Mouse (Mus musculus): Measurements from ENCODE around the gene Gm21992. TPM values are rescaled to one million over a fixed set of nuclear protein-coding genes. Genes with fewer than 3 reads are reported as not detected.

The Gm21992 gene
- total RNA-seq, 2 experiments from 2014 or later: 9.0 to 11.9 TPM

GRCm38 (mm10) chr19:4694346-4694745, 117.1 kb downstream of the Gm21992 start:
- intact Hi-C loops (cut with DNase I; ENCODE audit: low total_unique reads): no loop called here

More at GRCm38 (mm10) chr19:4694346-4694745, 117.1 kb downstream of the Gm21992 start:
- no peak for DNase-seq

Other genes with a start within 250 kb of the Gm21992 start
- 1 to 10 TPM; 2.3 to 3.2 TPM for gene Lrfn4, start 195.9 kb downstream of the Gm21992 start, total RNA-seq (2021)
- gene Rce1, start 186.0 kb downstream of the Gm21992 start, total RNA-seq (2021): 1 to 10 TPM; 5.8 to 7.1 TPM
- gene Gm960, start 112.9 kb downstream of the Gm21992 start, total RNA-seq (2021): under 1 TPM; 0.12 to 0.71 TPM
- gene Sptbn2, start 100.4 kb downstream of the Gm21992 start, total RNA-seq (2021): under 1 TPM; 0.23 to 0.40 TPM
- 1 to 10 TPM; 2.5 to 3.4 TPM for gene Rbm4b, start 55.1 kb downstream of the Gm21992 start, total RNA-seq (2021)
- gene Rbm4, start 17.7 kb downstream of the Gm21992 start, total RNA-seq (2021): 10 to 100 TPM; 32.3 to 36.9 TPM
- 10 to 100 TPM; 13.6 to 13.9 TPM for gene Rbm14, start within 50 bp of the Gm21992 start, total RNA-seq (2021)
- 10 to 100 TPM; 31.4 to 34.1 TPM for gene Ccs, start 27.7 kb upstream of the Gm21992 start, total RNA-seq (2021)
- not detected for gene Ccdc87, start 27.8 kb upstream of the Gm21992 start, total RNA-seq (2021)
- gene Ctsf, start 43.5 kb upstream of the Gm21992 start, total RNA-seq (2021): 10 to 100 TPM; 29.5 to 38.2 TPM
- gene Actn3, start 66.3 kb upstream of the Gm21992 start, total RNA-seq (2021): 1,000 to 10,000 TPM; 5,946 to 6,289 TPM
- 1 to 10 TPM; 3.3 to 3.7 TPM for gene Zdhhc24, start 67.1 kb upstream of the Gm21992 start, total RNA-seq (2021)
- 1 to 10 TPM; 3.0 to 3.1 TPM for gene Bbs1, start 95.0 kb upstream of the Gm21992 start, total RNA-seq (2021)
- 10 to 100 TPM; 25.8 to 28.4 TPM for gene Dpp3, start 116.7 kb upstream of the Gm21992 start, total RNA-seq (2021)
- under 1 TPM; 0.60 to 0.96 TPM for gene Peli3, start 131.5 kb upstream of the Gm21992 start, total RNA-seq (2021)
- gene Mrpl11, start 150.5 kb upstream of the Gm21992 start, total RNA-seq (2021): 10 to 100 TPM; 51.5 to 52.3 TPM
- not detected for gene Npas4, start 178.7 kb upstream of the Gm21992 start, total RNA-seq (2021)
- 1 to 10 TPM; 4.9 to 6.5 TPM for gene Slc29a2, start 212.2 kb upstream of the Gm21992 start, total RNA-seq (2021)
- 10 to 100 TPM; 20.4 to 23.7 TPM for gene B4gat1, start 227.2 kb upstream of the Gm21992 start, total RNA-seq (2021)
- under 1 TPM; 0.43 to 0.89 TPM for gene AC124502.3, start 227.3 kb upstream of the Gm21992 start, total RNA-seq (2021)
- gene Brms1, start 229.7 kb upstream of the Gm21992 start, total RNA-seq (2021): 10 to 100 TPM; 11.1 to 11.3 TPM
- 1 to 10 TPM in 1 of 2 experiments, under 1 TPM in 1; 0.55 to 1.1 TPM for gene Rin1, start 238.9 kb upstream of the Gm21992 start, total RNA-seq (2021)